Mouse (Mus musculus) heart, postnatal 10 days (tissue): ENCODE data around the gene Gng11. TPM values are rescaled to one million over a fixed set of nuclear protein-coding genes. Genes with fewer than 3 reads are reported as not detected.

Source experiments
- DNase-seq, 2 experiments: peaks; one replicate each; pipeline ENCODE4 v3.0.0; 2021
- intact Hi-C: fragments of 180-260 bp; cut with DNase I; formaldehyde crosslinking; loops from one replicate; pipeline ENCODE4 v1.15.1; 2025
- total RNA-seq, 2 experiments: library from RNA; stranded (reverse); gene quantifications; 2 replicates each; pipeline ENCODE4 v1.2.3; 2021

Gng11 gene
- total RNA-seq = 100 to 1,000 TPM; 123 to 135 TPM

DNA sequence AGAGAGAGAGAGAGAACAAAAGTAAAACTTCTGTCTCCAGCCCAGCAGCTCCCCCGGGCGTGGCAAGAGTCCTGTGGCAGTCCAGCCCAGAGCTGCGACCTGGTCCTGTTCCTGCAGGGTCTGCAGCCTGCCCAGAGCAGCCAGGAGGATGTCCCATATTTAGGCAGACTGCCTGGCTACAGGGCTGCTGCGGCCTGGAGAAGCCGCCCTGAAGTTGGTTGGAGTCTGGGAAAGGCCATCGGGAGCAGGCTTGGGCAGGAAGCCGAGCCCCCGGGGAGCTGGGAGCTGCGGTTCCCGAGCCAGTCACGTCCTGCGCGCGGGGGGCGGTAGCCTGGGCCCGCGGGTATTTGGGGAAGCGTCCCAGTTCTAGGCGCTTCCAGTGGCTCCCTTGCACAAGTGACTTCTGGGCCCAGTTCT lies at the start of gene Gng11:
Gng11 (plus strand) TSS at position 15 of the 417 bp plus-strand sequence.
- DNase-seq = peak; percentile 87 to 89
- intact Hi-C loops = loop anchor here (2.0 to 10.0 kb wide), 3 partner anchors 37 to 481 kb away; partner anchors contain the start of gene Bet1

DNA sequence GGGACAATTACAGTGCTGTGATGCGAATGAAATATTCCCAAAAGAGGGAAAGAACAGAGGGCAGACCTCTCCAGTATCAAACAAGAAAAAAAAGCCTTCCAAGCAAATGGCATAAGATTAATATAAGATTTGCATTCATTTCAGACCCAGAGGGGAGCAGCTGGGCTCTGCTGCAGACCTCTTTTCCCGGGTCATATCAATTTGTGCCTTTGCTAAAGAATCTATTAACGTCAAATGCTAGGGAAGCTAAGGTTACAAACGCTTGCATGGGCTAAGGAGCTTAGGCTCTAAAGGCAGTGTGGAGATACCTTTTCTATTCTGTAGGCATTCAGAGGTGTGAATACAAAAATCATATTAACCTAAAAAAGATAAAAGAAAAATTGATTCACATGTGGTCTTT lies 48.7 kb upstream of the Gng11 start:
- intact Hi-C loops = no loop called here
- no peak for DNase-seq

DNA sequence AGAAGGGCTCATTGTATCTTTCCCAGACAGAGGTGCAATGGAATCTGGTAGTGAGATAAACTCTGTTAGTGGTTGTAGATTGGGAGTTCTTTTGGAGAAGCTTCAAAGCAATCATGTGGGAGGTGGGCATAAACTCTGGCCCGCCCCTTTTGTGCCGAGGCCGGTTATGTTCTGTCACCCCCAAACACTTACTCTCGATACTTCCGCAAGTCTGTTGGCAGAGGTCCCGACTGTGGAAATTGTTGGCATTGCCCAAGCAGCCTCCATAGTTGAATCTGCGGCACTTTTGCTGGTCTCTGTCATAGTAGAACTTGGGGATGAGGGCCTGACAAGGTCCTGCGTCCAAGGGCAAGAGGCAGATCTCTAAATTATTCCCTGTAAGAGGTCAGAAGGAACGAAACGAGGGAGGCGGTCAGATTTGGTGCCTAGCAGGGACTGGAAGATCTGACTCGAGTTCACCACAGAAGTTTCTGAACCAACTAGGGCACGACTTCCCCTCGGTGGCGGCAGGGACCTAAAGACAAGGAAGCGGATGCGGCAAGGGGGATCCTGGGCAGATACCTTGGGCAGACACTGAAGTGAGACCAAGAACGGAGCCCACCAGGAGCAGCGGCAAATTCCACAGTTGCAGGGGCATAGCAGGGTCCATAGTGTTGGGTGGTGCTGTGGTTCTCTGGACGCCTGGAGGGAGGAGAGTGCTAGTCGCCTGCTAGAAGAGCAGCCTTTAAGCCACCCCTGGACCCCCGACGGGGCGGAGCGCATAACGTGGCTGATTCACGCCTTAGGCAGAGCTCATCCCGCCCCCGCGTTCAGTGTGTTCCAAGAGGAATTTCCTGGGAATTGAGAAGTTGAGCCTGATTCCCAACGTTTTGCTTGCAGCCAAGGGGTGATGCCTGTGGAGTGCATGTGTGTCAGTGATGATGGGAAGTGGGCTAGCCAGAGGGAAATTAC lies 35.8 kb upstream of the Gng11 start:
- intact Hi-C loops = loop anchor here (5.0 kb wide), 1 partner anchor 34 kb away; the partner anchor contains the start of gene Gng11

DNA sequence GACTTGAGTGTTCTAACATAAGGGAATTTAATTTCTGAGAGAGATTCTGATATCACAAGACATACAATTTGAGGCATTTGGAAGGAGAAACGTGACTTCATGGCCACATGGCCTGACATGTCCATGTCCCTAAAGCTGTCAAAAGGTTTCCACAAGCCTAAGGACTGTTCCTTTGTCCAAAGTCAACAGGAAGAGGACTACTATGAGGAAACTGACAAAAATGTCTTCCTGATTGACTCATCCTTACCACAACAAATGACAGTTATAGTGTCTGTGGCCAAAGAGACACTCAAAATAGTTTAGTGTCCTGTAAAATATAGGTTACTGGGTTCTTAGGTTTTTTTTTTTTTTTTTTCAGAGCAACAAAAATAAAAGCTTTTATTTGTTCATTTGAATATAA lies 30.0 kb upstream of the Gng11 start:
- DNase-seq = no peak
- intact Hi-C loops = no loop called here

More for the DNA sequence above, 35.8 kb upstream of the Gng11 start:
- peak; percentile 51 to 64 for DNase-seq

DNA sequence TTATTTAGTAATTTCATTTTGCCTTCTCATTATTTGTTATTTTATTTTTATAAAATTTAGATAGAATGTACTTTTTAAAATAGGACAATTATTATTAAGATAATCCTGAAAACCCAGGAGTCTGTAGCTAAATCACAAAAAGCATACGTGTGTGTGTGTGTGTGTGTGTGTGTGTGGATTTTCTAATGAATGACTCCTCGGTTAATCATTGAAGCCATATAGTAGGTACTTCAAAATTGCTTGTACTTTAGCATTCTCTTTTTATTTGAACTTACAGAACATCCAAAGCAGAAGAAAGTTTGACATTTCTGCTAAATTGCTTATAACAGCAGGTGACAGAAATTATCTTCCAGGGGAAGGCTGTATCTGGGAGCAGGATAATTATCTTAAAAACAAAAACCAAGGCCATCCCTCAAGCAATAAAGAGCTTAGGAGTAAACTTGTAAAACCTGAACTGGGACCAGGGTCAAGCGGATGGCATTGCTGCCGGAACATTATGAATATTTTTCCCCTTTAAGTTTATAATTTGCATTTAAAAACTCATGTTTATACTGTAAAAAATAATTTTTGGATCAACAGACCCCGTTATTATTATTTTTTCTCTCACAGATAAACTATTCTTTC lies 20.9 kb upstream of the Gng11 start:
- intact Hi-C loops = no loop called here
- no peak for DNase-seq

DNA sequence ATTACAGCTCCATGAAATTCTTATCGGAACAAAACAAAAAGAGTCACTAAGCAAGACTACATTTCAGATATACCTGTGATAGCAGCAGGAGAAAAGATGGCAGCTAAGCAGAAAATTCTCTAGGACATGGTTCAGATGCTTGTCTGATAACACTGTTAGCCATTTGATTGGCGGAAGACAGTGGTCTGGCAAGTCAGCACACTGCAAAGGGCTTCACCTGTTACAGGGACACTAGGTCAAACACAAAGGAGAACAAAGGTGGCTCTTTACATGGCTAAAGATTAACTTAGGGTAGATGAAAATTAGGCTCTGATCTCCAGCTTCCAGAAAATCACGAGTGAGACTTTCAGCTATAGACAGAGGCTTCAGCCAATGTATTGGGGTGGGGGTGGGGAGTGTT lies 15.0 kb upstream of the Gng11 start, which contains the start of gene Tfpi2:
Tfpi2 (minus strand) TSS at position 170 of the 400 bp plus-strand sequence.
- intact Hi-C loops = no loop called here
- DNase-seq = no peak

DNA sequence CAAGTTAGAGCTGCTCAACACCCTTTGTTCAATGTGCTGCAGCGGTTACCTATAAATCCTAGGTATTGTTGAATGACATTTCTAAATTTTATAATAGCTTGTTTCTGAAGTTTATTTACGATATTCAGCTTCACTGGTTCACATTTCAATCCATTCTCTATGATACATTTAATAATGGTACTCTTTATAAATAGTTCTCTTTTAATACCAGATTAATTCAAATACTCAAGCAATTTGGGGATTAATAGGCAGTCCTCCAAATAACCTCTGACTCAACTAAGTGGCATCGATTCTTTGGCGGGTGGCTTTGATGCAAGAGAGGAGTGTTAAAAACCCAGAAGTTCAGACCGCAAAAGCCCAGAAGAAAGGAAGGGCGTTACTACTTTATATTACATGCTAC lies 10.2 kb upstream of the Gng11 start, which contains the start of gene Gngt1:
Gngt1 (plus strand) TSS at position 301 of the 400 bp plus-strand sequence.
- no peak for DNase-seq
- intact Hi-C loops = no loop called here

DNA sequence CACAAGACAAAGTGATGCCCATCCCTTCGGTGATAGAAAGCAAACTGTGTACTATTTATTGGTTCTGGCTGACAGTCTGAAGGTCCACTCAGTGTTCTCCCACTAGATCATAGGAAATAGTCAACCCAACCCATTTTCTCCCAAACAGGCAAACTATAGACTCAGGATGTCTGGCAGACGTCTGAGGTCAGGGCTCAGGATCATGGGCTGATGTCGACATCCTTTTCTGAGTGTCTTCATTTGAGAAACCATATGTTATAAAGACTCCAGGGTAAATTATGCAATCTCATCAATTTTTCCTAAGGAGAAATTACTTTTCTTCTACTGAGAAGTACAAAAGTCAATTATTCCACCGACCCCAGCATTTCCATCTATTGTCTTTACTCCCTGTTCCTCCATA lies 5.6 kb upstream of the Gng11 start:
- intact Hi-C loops = no loop called here

DNA sequence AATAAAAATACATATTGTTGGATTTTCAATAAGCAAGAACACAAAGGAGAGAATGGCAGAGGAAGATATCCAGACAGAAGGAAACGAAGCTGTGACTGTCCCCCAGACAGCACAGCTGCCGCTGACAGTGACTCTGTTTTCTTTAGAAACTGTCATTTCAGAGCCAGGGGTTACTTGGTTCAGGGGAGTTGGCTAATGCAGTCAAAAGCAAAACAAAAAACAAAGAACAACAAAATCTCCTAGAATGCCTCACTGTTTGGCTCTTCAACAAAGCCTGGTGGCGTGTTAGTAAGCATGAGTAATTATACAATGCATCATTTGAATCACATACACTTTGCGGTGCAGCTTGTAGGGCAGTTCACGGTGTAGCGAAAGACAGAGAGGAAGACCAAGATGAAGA lies 4.4 kb upstream of the Gng11 start:
- intact Hi-C loops = no loop called here
- DNase-seq = no peak

More for the DNA sequence above, 5.6 kb upstream of the Gng11 start:
- DNase-seq = no peak

DNA sequence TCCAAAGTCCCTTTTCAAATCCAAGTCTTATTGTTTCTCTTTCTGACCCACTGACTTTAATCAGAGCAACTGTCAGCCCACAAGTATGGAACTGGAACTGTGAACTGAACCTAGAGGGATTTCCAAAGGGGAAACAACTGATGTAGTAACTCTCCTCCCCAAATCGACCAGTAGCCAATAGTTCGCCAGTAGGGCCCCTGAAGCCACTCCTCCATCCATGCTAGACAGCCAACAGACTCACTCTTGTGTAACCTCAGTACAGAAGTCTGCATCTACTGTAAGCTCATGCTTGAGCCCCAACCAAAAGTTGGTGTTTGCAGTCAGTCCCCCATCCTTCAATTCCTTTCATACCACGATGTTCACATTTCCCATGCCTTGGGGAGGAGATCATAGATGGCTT lies 3.0 kb upstream of the Gng11 start:
- no peak for DNase-seq
- intact Hi-C loops = loop anchor here (5.0 to 10.0 kb wide), 2 partner anchors 33 to 484 kb away; no protein-coding TSS in a partner anchor

DNA sequence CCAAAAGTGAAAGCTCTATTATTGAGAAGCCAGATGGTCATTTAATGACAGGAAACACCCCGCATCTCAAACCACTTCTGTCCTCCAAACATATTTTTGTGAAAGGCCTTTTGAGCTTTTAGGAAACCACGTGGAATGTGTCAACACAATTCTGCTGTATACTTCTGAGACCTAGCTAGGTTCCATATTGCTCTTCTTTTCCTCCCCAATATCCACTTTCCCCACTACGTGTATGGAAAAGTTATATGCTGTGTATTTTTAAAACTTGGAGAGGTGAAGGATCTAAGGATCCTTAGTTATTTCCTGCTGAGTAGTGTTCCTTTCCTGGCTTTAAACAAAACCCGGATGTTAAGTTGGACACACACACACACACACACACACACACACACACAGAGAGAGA lies 259 bp upstream of the Gng11 start:
- intact Hi-C loops = loop anchor here (5.0 to 10.0 kb wide), 2 partner anchors 36 to 481 kb away; no protein-coding TSS in a partner anchor
- DNase-seq = peak; percentile 33 to 46

DNA sequence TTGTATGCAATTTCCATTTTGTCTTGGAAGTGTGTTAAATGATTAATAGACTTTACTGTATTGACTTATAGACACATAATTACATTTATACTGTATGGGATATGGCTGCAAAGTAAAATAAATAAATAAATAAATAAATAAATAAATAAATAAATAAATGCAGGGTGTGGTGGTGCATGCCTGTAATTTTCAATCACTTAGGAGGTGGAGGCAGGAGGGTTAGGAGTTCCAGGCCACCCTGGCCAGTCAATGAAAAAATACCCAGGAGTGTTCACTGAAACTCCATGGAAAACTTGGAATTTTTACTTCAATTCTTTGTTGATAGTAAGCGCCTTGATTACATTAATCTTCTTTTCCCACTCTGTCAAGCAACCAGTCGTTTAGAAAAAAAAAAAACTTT lies 1.1 kb downstream of the Gng11 start:
- intact Hi-C loops = loop anchor here (2.0 to 10.0 kb wide), 3 partner anchors 38 to 480 kb away; partner anchors contain the start of gene Bet1
- DNase-seq = no peak

DNA sequence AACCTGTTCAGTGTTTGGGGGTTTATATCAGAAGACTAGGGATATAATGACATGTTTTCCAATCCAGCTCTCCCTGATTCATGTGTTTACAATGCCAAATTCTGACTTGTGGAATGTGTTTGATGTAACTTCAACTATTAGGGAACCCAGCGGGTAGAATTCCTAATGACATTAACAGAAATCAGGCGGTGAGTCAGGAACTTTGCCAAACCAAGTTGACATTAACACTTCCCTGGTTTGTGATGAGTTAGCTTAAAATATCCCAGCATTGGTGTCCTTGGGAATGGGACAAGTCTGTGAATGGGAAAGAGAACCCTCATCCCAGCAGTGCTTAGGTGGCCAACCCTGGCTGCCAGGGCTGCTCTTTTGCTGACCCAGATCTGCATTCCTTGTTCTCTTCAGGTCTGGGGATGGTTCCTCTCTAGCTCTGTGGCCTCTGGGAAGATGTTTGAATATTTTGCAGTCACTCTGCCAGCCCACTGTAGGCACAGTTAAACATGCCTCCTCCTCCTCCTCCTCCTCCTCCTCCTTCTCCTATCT lies 4.9 kb downstream of the Gng11 start:
- intact Hi-C loops = loop anchor here (10.0 kb wide), 1 partner anchor 476 kb away; no protein-coding TSS in a partner anchor
- peak in 1 of 2 experiments; percentile 36 for DNase-seq

DNA sequence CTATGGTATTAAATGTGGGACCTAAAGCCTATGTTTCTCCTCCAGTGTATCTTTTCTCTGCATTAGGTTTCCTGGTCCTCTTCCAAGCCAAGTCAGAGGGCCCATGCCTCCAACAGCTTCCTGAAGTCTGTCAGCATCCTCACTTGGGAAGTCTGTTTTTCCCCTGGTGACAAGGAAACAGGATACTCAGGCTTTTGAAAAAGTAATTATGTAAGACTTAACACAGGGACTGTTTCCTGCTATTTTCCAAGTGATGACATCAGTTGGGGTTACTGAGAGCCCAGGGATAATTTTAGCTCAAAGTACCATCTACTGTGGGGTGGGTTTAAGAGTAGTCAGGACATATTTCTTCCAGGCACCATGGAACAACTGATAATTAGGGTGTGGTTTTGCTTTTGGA lies 5.8 kb downstream of the Gng11 start:
- DNase-seq = peak in 1 of 2 experiments; percentile 35
- intact Hi-C loops = loop anchor here (10.0 kb wide), 1 partner anchor 475 kb away; no protein-coding TSS in a partner anchor

DNA sequence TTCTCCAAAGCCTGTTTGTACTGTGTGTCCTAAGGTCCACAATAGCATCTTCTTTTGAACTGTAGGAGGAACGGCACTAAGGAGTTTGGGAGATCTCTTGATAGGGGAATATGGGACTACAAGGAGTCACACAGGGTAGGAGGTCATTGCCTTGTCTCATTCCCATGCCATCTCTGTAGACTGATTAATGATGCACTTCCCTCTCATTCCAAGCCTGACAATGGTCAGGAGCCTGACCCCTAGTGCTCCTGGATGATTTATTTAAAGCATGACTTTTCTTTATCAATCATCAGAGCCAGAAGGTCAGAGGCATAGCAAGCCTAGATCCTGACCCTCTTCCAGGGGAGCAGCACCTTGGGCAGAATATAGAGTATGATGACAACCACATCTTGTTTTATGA lies 18.9 kb downstream of the Gng11 start:
- intact Hi-C loops = no loop called here
- DNase-seq = no peak

DNA sequence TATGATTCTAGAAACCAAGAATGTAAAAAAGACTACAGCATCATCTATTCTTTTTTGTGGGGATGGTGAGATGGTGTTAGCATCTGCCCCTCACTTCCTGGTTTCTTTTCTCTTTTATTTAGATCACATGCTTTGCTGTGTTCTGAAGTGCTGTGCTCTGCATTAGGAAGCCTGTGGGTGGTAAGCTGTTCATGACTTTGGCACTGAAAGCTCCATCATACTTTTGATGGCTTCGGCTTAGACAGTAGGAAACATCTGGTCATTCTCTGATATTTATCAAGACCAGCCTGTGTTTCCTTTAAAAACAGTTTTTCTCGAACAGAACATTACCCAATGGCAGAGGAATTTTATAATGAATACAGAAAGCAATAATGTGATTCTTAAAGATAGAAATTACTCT lies 22.7 kb downstream of the Gng11 start:
- intact Hi-C loops = no loop called here
- DNase-seq = no peak

DNA sequence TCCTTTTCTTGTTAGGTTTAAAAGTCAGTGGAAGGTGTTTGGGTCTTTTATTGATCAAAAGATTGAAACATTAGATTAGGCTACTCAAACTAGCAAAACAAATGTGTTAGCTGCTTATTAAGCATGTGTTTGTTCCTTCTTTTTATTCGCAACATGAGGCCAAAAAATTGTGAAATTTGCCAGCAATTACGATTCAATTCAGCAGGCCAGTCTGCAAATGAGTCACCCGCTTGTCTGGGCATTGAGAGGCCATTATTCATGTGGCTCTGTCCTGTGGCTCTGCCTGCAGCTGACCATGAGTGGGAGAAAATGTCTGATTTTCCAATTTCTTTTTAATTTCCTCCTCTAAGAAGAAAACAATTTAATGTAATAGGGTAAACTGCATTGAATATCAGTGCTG lies 27.3 kb downstream of the Gng11 start:
- intact Hi-C loops = no loop called here
- no peak for DNase-seq

DNA sequence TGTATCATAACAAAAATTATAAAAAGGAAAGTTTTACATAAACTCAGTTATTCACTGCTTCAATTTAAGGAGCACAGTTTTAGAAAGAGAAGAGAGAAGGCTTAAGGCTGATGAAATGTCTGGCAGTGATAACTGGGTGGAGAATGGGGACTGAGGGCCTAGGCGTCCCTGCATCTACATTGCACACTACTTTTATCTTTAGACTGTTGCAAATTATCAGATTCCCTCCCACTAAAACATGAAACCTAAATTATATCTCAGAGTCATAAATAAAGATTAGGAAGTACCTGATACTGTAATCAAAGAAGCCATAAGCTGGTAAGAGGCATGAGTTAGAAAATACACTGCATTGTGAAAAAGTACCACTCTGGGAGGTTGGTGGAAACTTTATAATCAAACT lies 38.1 kb downstream of the Gng11 start:
- no peak for DNase-seq
- intact Hi-C loops = no loop called here

DNA sequence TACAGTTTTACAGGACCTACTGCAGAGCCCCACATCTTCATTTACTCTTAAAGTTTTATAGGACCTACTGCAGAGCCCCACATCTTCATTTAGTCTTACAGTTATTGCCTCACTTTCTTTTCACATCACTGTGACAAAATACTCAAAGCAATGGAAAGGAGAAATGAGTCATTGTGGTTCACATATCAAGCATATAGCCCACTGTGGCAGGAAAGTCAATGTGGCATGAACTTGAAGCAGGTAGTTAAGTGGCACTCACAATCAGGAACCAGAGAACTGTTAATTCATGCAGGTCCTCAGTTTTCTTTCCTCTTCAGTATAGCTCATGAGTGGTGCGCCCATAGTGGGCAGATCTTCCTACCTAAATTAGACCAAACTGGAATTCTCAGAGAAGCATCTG lies 43.5 kb downstream of the Gng11 start:
- intact Hi-C loops = no loop called here
- no peak for DNase-seq

DNA sequence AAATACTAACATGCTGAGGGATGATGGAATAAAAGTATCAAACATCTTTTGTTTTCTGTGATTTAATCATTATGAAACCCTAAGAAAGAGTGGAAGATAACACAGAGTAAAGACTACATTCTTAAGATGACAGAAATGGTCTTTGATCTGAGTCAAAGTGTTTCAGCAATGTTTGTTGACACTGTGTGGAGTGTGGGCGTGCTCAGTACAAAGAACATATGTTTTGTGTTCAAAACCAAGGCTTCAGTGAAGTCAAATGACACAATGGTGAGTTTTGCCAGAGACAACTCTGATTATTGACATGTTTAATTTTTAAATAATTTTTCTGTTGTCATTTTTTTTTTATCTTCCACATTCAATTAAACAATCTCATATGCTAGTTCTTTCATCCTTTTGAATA lies 49.1 kb downstream of the Gng11 start:
- intact Hi-C loops = no loop called here
- no peak for DNase-seq

DNA sequence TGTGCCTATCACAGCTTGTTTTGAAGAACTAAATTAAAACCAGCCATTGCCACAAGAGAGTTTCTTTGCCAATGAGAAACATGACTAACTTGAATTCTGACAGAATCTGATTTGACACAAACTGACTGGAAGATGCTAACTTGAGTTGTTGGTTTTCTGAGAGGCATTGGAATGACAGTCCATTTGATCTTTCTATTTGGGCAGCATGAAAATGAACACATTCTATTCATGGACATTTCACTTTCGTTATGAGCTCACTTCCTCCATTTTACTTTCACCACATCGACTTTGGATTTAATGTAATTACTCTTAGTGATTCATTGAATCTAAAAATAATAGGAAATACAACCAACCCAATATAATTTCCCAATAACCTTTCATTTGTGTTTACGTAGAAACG lies 50.7 kb downstream of the Gng11 start:
- DNase-seq = no peak
- intact Hi-C loops = no loop called here
